Mouse (Mus musculus): ENCODE data around the gene Babam2.

The Babam2 gene

GRCm38 (mm10) chr5:31987541-31988307 lies 290.2 kb downstream of the Babam2 start:
- no peak for DNase-seq (ENCODE audit: low spot score in 2 of 2)

GRCm38 (mm10) chr5:31997189-31997954 lies 299.9 kb downstream of the Babam2 start:
- DNase-seq (ENCODE audit: low spot score in 2 of 2), result no peak

DNA sequence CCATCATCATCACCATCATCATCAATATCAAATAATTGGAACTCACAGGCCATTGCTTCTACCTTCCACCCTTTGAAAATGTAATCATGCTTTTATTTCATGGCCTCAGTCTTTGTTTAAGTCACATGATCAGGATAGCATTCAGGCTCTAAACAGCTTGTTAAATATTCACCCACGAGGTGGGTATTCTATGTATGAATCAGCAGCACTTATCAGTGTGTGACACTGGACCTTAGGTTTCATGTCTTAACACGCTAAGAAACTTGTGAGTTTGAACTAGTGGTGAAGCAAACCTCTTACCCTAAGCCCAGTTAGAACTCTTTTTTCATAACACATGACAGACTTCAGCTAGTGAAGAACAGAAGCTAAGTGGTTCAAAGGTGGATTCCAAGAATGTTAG lies 301.3 kb downstream of the Babam2 start:
- no peak for DNase-seq (ENCODE audit: low spot score in 2 of 2)

- no peak for DNase-seq (ENCODE audit: low spot score in 2 of 2)
Measured at GRCm38 (mm10) chr5:32000076-32000475, 302.6 kb downstream of the Babam2 start.

GRCm38 (mm10) chr5:32001266-32001665 lies 303.8 kb downstream of the Babam2 start:
- DNase-seq (ENCODE audit: low spot score in 2 of 2), result no peak

GRCm38 (mm10) chr5:32001771-32002170 lies 304.3 kb downstream of the Babam2 start:
- DNase-seq (ENCODE audit: low spot score in 2 of 2), result no peak

- no peak for DNase-seq (ENCODE audit: low spot score in 2 of 2)
Measured at GRCm38 (mm10) chr5:32008401-32008800, 310.9 kb downstream of the Babam2 start.

DNA sequence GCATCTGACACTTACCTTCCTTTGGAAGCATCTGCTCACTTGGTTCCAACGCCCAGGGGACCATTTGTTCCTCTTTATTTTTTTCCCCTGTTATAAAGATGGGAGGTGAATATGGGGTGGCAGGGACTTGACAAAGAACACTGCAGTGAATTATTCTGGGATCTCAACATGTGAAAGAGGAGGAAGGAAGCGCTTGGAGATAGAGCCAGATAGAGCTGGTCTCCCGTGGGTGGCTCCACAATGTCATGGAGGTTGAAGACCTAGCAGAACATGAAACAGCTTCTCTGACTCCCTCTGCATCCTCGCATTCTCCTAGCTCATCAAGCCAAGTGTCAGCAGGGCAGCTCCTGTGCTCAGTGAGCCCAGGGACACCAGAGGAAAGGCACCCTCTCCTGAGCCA lies 312.6 kb downstream of the Babam2 start:
- DNase-seq (ENCODE audit: low spot score in 2 of 2), result no peak

DNA sequence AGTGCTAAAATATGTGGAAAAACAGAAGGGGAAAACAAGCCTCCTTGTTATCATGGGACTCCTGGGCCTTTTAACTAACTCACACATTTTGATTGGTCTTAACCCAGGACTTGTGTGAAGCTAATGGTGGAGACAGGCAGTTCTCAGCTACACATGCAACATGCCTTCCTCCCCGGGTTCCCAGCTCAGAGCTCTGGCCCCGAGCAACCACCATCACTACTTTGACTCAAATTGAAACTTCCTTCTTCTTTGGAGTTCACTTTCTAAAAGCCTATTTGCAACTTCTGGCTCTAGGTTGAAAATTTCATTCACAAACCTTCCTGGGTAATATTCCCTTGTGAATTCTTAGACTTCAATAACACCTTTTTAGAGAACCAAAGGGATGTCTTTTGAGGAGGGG lies 315.6 kb downstream of the Babam2 start:
- no peak for DNase-seq (ENCODE audit: low spot score in 2 of 2)

- no peak for DNase-seq (ENCODE audit: low spot score in 2 of 2)
Measured at GRCm38 (mm10) chr5:32014786-32015185, 317.3 kb downstream of the Babam2 start.

GRCm38 (mm10) chr5:32015949-32016478 lies 318.5 kb downstream of the Babam2 start:
- no peak for DNase-seq (ENCODE audit: low spot score in 2 of 2)

GRCm38 (mm10) chr5:32017686-32018085 lies 320.2 kb downstream of the Babam2 start:
- DNase-seq (ENCODE audit: low spot score in 2 of 2), result no peak

DNA sequence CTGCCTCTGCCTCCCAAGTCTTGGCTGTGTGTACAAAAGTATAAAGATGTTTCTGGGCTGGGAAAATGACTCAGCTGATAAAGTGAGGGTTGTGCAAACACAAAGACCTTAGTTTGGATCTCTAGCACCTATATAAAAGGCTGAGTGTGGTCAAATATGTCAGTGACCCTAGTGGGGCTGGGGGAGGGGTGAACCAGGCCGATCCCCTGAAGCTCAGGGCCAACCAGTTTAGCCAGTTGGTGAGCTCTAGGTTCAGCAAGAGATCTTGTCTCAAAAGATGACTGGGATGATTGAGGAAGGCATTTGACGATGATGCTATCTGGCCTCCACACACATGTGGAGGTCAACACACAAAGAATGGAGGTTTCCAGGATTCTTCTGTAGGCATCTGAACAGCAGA lies 320.8 kb downstream of the Babam2 start:
- no peak for DNase-seq (ENCODE audit: low spot score in 2 of 2)

DNA sequence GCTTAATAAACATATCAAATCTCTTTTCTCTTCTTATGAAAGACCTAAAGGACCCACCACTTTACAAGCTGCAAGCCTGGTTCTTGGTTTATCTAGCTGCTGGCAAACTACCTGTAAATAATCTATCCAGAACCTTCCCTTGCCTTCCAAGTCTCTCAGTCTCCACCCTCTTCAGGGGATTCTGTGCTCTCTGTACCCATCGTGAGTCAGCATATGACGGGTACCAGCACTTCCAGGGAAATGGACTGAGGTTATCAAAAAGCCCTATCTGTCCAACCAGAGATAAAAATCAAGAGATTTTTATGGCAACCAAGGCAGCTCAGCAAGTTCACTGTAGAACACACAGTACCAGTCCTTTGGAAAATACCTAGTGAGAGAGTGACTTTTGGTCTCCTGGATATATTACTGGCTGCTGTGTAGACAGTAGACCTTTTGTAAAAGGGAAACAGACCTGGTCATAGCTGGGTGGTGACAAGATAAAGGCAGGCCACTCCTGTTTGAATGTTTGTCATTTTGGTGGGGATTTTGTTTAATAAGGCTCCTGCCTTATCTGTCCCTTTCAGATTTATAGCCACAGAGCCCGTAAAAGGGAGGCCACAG lies 332.4 kb downstream of the Babam2 start:
- no peak for DNase-seq (ENCODE audit: low spot score in 2 of 2)

- no peak for DNase-seq (ENCODE audit: low spot score in 2 of 2)
Measured at GRCm38 (mm10) chr5:32033185-32033584, 335.7 kb downstream of the Babam2 start.

- DNase-seq (ENCODE audit: low spot score in 2 of 2), result no peak
Measured at GRCm38 (mm10) chr5:32033621-32034020, 336.1 kb downstream of the Babam2 start.

DNA sequence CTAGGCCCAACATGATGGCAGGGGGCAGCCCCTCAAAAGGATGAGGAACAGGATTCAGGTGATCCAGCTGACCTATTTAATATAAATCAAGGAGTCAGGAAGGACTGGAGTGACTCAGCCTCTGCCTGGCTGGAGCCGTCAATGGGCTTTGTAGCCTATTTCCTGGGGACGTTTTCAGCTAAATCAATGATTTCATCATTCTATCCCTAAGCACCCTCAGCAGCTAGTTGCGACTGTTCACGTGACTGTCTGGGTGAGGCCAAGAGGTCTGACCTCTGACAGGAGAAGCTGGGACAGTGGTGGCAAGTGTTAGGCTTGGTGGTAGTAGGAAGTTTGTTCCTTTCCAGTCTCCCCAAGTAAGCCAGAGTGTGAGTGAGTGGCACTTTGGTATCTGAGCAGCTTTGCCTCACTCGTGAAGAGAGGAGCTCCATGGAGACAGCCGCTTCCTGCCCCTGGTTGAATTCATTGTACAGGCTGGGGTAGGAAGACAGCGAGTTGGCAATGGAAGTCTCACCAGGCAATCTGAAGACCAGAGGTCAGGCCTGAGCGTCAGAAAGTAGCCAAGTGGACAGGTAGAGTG lies 337.1 kb downstream of the Babam2 start:
- no peak for DNase-seq (ENCODE audit: low spot score in 2 of 2)

DNA sequence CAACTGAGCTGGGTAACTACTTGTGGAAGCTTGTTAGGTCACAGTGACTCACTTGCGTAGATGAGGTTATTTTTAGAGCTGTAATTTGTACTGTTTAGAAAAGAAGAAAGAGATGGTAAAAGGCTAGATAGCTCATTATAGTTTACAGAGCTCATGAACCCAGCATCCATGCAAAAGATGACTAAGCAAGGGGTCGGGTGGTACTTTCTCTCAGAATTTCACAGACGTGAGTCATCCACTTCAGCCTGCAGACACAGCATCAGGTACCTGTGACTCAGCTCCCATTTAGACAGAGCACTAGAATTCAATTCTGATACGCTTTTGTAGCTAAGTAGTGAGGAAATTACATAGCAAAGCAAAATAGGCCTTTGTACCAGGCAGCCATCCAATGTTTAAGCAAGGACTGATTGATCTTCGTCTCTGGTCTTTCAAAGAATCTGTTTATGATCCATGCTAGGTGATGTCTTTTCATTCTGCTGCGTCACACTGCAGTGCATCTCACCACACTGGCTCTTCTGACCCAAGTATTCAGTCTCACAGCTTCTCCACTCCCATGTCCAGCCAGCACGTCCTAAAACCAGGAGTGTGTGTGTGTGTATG lies 338.3 kb downstream of the Babam2 start:
- no peak for DNase-seq (ENCODE audit: low spot score in 2 of 2)

DNA sequence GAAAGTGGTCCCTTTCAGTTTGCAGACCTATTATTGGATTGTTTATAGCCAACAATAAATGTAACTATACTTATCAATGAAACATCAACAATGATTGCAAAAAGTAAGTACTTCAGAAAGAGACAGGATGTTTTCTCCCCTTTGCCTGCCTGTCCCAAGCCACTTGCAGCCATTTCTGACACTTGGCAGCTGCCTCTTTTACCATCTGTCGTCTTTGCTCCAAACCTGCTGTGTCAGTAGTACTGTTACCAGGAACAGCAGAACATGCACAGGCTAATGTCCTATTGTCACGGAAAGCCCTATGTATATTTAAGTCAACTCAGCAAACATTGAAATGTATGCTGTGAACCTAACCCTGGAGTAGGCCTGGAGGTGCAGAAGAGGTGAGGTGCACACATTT lies 339.4 kb downstream of the Babam2 start:
- no peak for DNase-seq (ENCODE audit: low spot score in 2 of 2)

GRCm38 (mm10) chr5:32037546-32037945 lies 340.1 kb downstream of the Babam2 start:
- no peak for DNase-seq (ENCODE audit: low spot score in 2 of 2)

DNA sequence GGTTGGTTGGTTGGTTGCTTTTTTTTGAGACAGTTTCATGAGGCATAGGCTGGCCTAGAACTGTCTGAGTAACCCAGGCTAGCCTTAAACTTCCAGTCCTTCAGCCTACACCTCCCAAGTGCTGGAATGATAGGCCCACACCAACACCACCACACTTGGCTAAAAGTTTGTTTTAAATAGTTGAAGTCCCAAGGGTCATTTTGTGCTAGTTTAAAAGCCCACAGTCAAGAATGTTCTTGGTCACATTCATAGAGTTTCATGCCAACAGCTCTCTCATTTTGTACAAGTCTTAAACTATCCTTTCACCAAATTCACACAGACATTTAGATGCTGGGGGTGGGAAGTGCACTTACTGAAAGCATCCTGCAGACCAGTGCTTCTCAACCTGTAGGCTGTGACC lies 341.5 kb downstream of the Babam2 start:
- DNase-seq (ENCODE audit: low spot score in 2 of 2), result no peak

DNA sequence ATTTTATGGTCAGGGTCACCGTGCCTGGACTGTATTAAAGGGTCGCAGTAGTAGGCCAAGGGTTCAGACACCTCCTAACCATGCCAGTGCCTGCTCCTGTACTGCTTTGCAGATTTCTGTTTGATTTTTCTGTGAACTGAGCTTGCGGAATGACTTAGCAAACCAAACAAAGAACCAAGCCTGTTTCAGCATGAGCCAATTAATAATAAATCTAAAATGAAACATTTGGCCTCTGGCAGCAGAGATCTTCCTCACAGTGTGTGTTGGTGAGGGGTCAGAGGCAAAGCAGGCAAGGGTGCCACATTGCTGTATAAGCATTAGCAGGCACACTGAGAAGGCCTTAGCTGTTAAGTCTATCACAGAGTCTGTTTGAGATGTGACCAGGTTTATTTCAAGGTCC lies 342.0 kb downstream of the Babam2 start:
- DNase-seq (ENCODE audit: low spot score in 2 of 2), result no peak

All from spleen, postnatal 4 days (tissue).